Mouse (Mus musculus) inflammation-experienced regulatory T-cells, adult 16 weeks (primary cell): ENCODE results near the gene Fbxo8. TPM values are rescaled to one million over a fixed set of nuclear protein-coding genes. Genes with fewer than 3 reads are reported as not detected.

Experiments
- polyA plus RNA-seq: library from polyadenylated mRNA; unstranded; fragments of 100-300 nt; shearing (Covaris generic); gene quantifications from one replicate; pipeline ENCODE4 v1.2.1, GENCODE M21; 2017

The Fbxo8 gene
- polyA plus RNA-seq, result 56.3 TPM

DNA sequence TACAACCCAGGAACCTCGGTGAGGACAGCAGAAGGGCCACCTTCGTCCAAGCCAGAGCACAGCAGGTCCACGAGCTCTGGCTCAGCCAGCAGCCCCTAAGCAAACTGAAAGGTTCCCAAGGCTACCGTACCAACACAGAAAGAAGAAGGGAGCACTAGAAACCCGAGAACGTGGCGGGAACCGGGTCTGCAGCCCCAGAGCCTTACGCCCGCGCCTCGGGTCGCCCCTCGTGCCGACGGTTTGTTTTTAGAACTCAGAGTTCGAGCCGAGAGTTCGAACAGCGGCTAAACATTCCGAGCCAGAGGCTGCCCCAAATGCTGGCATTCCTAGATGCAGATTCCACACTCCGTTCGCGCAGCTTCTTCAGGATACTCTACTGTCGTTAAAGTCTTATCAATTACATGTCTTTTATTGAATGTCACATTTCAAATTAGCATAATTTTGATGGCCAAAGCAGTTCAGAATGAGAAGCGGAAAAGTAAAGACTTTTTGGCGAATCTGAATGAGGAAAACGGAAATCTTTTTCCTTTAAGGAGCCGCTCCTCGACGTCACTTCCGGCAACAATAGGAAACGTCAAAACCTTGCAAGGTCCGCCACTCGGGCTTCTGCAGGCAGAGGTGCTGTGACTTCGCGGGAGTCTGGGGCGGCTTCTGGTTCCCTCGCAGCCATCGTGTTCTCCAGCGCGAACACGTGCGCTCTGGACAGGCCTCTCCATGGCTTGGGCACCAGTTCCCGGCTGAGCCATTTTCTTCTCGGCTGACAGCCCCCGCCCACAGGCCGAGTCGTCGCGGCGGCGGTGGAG is at the start of gene Fbxo8, which contains the start of gene Cep44:
Gene Fbxo8, plus strand, starts transcription at position 533 of the 803 bp plus-strand sequence.
Gene Cep44, minus strand, starts transcription at position 490 of the 803 bp plus-strand sequence.

Other genes with a start within 250 kb of the Fbxo8 start
- 27.9 TPM for gene Cep44, start within 50 bp of the Fbxo8 start, polyA plus RNA-seq